Comparison of ENCODE assay signal across 8 mouse cellular contexts in genomic region chr6:86028601-86029322, GRCm38 (mm10). TPM values are rescaled to one million over a fixed set of nuclear protein-coding genes. Genes with fewer than 3 reads are reported as not detected.
DNase-seq lines count a peak whose midpoint lies in the region; ATAC-seq and TF ChIP-seq lines count a peak whose summit lies in the region.

TSS of gene Add2 (plus strand) at chr6:86028681.

- intact Hi-C loops in gastrocnemius, adult 2 months (cut with DNase I) = no loop called here

- H3K27ac ChIP-seq in gastrocnemius, adult 2 months = no peak within 1 kb of the TSS
- H3K27ac ChIP-seq in embryonic facial prominence, embryonic 14.5 days (replicated peaks; ENCODE audit: low read depth, low read length) = no peak within 1 kb of the TSS; the same call in 1 of the 2 replicates
- H3K27ac ChIP-seq in hindbrain, embryonic 12.5 days = peak within 1 kb of the TSS; percentile 95
- no peak within 1 kb of the TSS for H3K27ac ChIP-seq in limb, embryonic 12.5 days
- peak within 1 kb of the TSS; percentile 92 for H3K27ac ChIP-seq in neural tube, embryonic 15.5 days (replicated peaks)

- ATAC-seq in embryonic facial prominence, embryonic 14.5 days (ENCODE audit: low read depth) = peak; percentile 90
- ATAC-seq in hindbrain, embryonic 12.5 days (ENCODE audit: low FRiP score) = peak; percentile 93
- ATAC-seq in limb, embryonic 12.5 days (ENCODE audit: insufficient number of reproducible peaks, insufficient read depth, low FRiP score, low TSS enrichment, low read depth) = 0 out of 2 replicates have a peak, but pooled peaks have one; percentile 56
- peak; percentile 89 for ATAC-seq in neural tube, embryonic 15.5 days (ENCODE audit: low FRiP score)

- peak within 1 kb of the TSS; percentile 73 for H3K9ac ChIP-seq in embryonic facial prominence, embryonic 14.5 days (ENCODE audit: low read depth, low read length)
- H3K9ac ChIP-seq in hindbrain, embryonic 12.5 days = peak within 1 kb of the TSS; percentile 87
- peak within 1 kb of the TSS; percentile 75 for H3K9ac ChIP-seq in limb, embryonic 12.5 days (replicated peaks)
- H3K9ac ChIP-seq in neural tube, embryonic 15.5 days (replicated peaks) = peak within 1 kb of the TSS; percentile 85

- H3K27me3 ChIP-seq in embryonic facial prominence, embryonic 14.5 days (replicated peaks; ENCODE audit: control insufficient read depth, insufficient read depth, low read length) = peaks cover 15% of the 10 kb centered on the region
- H3K27me3 ChIP-seq in hindbrain, embryonic 12.5 days = no peaks in the 10 kb centered on the region
- peaks cover 49% of the 10 kb centered on the region for H3K27me3 ChIP-seq in limb, embryonic 12.5 days
- H3K27me3 ChIP-seq in neural tube, embryonic 15.5 days (replicated peaks) = no peaks in the 10 kb centered on the region

- no peaks in the 10 kb centered on the region for H3K36me3 ChIP-seq in embryonic facial prominence, embryonic 14.5 days (ENCODE audit: control insufficient read depth, insufficient read depth, low read length)
- H3K36me3 ChIP-seq in hindbrain, embryonic 12.5 days = no peaks in the 10 kb centered on the region
- no peaks in the 10 kb centered on the region for H3K36me3 ChIP-seq in limb, embryonic 12.5 days
- H3K36me3 ChIP-seq in neural tube, embryonic 15.5 days = no peaks in the 10 kb centered on the region

- DNase-seq in gastrocnemius, adult 2 months = no peak
- DNase-seq in gastrocnemius, postnatal 4 days (ENCODE audit: low spot score in 2 of 2) = no peak
- peak; percentile 75 for DNase-seq in ZHBTc4 (ENCODE audit: low read depth, low spot score)
- peak; percentile 65 for DNase-seq in embryonic facial prominence, embryonic 14.5 days (ENCODE audit: low spot score)
- no peak for DNase-seq in natural killer cell, adult 2 months (ENCODE audit: low spot score in 2 of 2)

- WGBS in embryonic facial prominence, embryonic 14.5 days = under 1% methylated on average over 45 of the region's 56 CpGs
- WGBS in hindbrain, embryonic 12.5 days = under 1% methylated on average over 56 of the region's 56 CpGs
- under 1% methylated on average over 56 of the region's 56 CpGs for WGBS in limb, embryonic 12.5 days
- WGBS in neural tube, embryonic 15.5 days = under 1% methylated on average over 56 of the region's 56 CpGs

- H3K9me3 ChIP-seq in embryonic facial prominence, embryonic 14.5 days (ENCODE audit: control insufficient read depth, low read length) = no peaks in the 10 kb centered on the region
- H3K9me3 ChIP-seq in hindbrain, embryonic 12.5 days (replicated peaks) = no peaks in the 10 kb centered on the region
- H3K9me3 ChIP-seq in limb, embryonic 12.5 days = no peaks in the 10 kb centered on the region
- no peaks in the 10 kb centered on the region for H3K9me3 ChIP-seq in neural tube, embryonic 15.5 days (replicated peaks)

- no peak; the same call in 1 of the 2 replicates for TF ChIP-seq CTCF in gastrocnemius, adult 2 months (IDR thresholded peaks at IDR 0.05)

- 0 out of 2 replicates have a peak, but pooled peaks cover 4% of the 10 kb centered on the region for H3K4me1 ChIP-seq in embryonic facial prominence, embryonic 14.5 days (ENCODE audit: control insufficient read depth, insufficient read depth, low read length)
- peaks cover 43% of the 10 kb centered on the region for H3K4me1 ChIP-seq in hindbrain, embryonic 12.5 days
- peaks cover 6% of the 10 kb centered on the region; the same call in 1 of the 2 replicates for H3K4me1 ChIP-seq in limb, embryonic 12.5 days (replicated peaks)
- H3K4me1 ChIP-seq in neural tube, embryonic 15.5 days = peaks cover 43% of the 10 kb centered on the region

- peak within 1 kb of the TSS; percentile 98 for H3K4me2 ChIP-seq in embryonic facial prominence, embryonic 14.5 days (ENCODE audit: low read depth, low read length)
- peak within 1 kb of the TSS; percentile 73 for H3K4me2 ChIP-seq in hindbrain, embryonic 12.5 days (replicated peaks)
- peak within 1 kb of the TSS; percentile 98 for H3K4me2 ChIP-seq in limb, embryonic 12.5 days
- peak within 1 kb of the TSS; percentile 64 for H3K4me2 ChIP-seq in neural tube, embryonic 15.5 days

- H3K4me3 ChIP-seq in gastrocnemius, adult 2 months = peak within 1 kb of the TSS; percentile 52
- peak within 1 kb of the TSS; percentile 53 for H3K4me3 ChIP-seq in embryonic facial prominence, embryonic 14.5 days (ENCODE audit: low read depth, low read length)
- H3K4me3 ChIP-seq in hindbrain, embryonic 12.5 days = peak within 1 kb of the TSS; percentile 73
- peak within 1 kb of the TSS; percentile 59 for H3K4me3 ChIP-seq in limb, embryonic 12.5 days (replicated peaks)
- peak within 1 kb of the TSS; percentile 70 for H3K4me3 ChIP-seq in neural tube, embryonic 15.5 days (replicated peaks)

RNA-seq across cellular contexts. Expression of gene Add2, which starts in this region (rescaled TPM):
- total RNA-seq in gastrocnemius, adult 2 months (2021) = under 1 TPM in 1 of 2 experiments, not detected in 1; 0.11 TPM
- 1 to 10 TPM in 1 of 2 experiments, under 1 TPM in 1; 0.74 to 1.2 TPM for total RNA-seq in gastrocnemius, postnatal 4 days (2021)
- polyA plus RNA-seq in embryonic facial prominence, embryonic 14.5 days (2014; fragmentation: Nextera tagmentation; extraction: Ambion mirVana) = 6.7 and 7.6 TPM in 2 replicates
- 115 and 119 TPM in 2 replicates for polyA plus RNA-seq in hindbrain, embryonic 12.5 days (2016; fragmentation: Nextera tagmentation; extraction: Ambion mirVana)
- polyA plus RNA-seq in limb, embryonic 12.5 days (2016; fragmentation: Nextera tagmentation; extraction: Ambion mirVana) = 6.4 and 7.4 TPM in 2 replicates
- 107 and 130 TPM in 2 replicates for polyA plus RNA-seq in neural tube, embryonic 15.5 days (2015; fragmentation: Nextera tagmentation; extraction: Ambion mirVana)

Comparison
In these comparisons a context has a peak if more than half of its experiments do, and no peak if none do; other contexts are left out.
1. RNA of gene Add2 (polyA plus RNA-seq): 107 to 130 TPM in neural tube, embryonic 15.5 days and 115 to 119 TPM in hindbrain, embryonic 12.5 days; 6.4 to 7.4 TPM in limb, embryonic 12.5 days and 6.7 to 7.6 TPM in embryonic facial prominence, embryonic 14.5 days; every median in the first group is over 10 times any median in the second.
2. DNase-seq: peak in ZHBTc4 (single experiment) and embryonic facial prominence, embryonic 14.5 days (single experiment); none in gastrocnemius, adult 2 months (single experiment), gastrocnemius, postnatal 4 days (0 of 2) and natural killer cell, adult 2 months (0 of 2).
3. H3K27ac ChIP-seq: peak in hindbrain, embryonic 12.5 days (single experiment) and neural tube, embryonic 15.5 days (single experiment); none in gastrocnemius, adult 2 months (single experiment), embryonic facial prominence, embryonic 14.5 days (single experiment) and limb, embryonic 12.5 days (single experiment).
4. Peak in every context shown above with its lines, with median percentiles within 50 percentile points of each other: H3K4me3 ChIP-seq, ATAC-seq, H3K4me2 ChIP-seq and H3K9ac ChIP-seq.